Mouse (Mus musculus): ENCODE results near the gene Pgam2.

DNA sequence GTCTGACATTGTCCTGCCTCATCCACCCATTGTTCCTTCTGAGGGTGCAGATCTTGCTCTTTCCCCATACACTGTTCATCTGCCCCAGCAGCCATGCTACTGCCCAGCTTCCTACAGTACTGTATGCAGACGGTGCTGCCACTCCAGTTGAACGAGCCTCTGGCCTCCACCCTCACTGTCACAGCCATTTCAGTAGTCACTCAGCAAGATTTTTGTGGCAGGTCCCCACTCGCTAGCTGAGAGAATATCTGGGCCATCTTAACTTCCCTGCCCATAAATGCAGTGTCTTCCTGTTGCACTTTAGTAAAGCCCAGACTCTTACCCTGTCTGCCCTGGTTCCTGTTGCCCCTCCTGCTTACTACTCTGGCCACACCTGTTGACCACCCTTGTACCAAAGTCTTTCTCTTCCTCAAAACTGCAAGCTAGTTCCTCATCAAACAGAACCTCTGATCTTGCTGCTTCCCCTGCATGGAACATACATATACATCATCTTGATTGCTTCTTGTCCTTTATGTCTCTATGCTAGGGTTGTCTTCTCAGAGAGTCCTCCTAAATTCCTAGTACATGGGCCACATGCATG is 13.7 kb downstream of the Pgam2 start:
- no peak for TF ChIP-seq CTCF (IDR thresholded peaks at IDR 0.05; ENCODE audit: low read depth, low read length)
- TF ChIP-seq POLR2A (IDR thresholded peaks at IDR 0.05; ENCODE audit: insufficient read depth, low read length): no peak

Measured in ES-Bruce4 (cell line).